Mouse (Mus musculus): ENCODE measurements around the gene Ndc1. TPM values are rescaled to one million over a fixed set of nuclear protein-coding genes. Genes with fewer than 3 reads are reported as not detected.

Gene Ndc1
- total RNA-seq (2023; ENCODE audit: inconsistent age), result 6.8 to 11.3 TPM (median 7.5 TPM) in 4 replicates

DNA sequence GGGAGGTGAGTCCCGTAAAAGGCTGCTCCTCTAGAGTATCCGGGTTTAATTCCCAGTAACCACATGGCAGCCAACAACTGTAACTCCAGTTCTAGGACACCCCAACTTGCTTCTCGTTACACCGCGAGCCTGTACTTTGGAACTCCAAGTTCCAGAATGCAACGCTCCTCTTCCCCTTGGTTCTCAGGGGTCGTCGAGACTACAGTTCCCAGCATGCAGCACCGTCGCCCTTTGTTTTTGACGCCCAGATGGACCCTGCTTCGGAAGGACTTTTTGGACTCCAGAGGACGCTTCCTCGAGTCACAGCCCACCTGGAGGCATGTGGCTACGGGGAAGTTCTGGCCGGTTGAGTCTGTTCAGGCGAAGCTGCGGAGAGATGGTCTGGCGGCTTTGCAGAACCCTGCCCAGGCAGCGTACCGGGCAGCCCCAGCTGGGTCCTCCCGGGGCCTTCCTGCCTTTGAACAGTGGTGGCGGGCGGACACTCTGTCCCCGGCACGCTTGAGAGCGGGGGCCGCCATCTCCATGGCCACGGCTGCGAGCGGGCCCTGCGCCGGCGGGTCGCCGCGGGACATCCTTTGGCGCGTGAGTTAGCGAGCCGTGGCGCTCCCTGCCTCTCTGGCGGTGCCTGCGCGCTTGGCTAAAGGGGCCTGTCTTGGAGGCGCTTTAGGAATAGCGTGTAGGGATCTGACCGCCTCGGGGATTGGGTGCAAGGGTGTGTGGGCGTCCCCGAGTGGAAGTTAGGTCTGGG is at the start of gene Ndc1:
TSS of gene Ndc1 (plus strand) at position 218 of the 748 bp plus-strand sequence.

DNA sequence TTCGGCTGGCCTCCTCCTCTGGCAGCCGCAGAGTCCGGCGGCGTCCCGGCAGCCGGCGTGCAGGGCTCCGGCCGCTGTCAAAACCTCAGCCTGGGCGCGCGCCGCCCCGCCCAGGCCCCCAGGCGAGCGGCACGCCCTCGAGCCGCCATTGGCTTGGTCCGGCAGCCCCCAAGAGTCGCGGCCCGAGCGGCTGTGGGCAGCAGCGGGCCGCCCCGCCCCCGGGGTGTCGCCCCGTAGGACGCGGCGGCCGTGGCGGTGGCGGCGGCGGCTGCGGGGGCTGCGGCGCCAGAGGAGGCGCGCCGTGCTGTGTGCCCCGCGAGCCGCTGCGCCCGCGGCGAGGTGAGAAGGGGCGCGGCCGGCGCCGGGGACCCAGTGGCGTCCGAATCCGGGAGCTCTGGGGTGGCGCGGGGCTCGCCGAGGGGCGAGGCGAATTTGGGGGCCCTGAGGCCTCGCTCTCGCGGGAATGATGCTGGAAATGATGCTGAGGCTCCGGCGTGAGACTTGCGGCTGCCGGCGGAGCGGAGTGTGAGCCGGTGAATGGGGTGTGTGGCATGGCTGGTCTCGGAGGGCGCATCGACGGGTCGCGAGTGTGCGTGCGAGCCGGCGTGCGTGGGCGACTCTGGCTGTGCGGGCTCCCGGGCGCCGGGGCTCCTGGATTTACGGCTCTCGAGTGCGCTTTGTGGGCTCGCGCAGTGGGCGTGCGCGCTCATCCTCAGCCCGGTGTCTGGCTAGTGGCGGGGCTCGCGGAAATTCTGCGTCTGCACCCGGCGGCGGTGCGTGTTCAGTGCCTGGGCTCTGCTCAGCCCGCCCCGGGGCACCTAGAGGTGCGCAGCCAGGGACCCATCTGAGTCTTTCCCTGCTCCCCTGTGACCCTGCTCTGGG is 67.0 kb downstream of the Ndc1 start, which contains the start of gene Glis1:
TSS of gene Glis1 (plus strand) at position 236 of the 882 bp plus-strand sequence.

Other genes with a start within 250 kb of the Ndc1 start
- 93.1 to 107 TPM (median 100 TPM) in 4 replicates for gene Tmem59, start 189.4 kb upstream of the Ndc1 start, total RNA-seq (2023; ENCODE audit: inconsistent age)
- 30.7 to 43.5 TPM (median 36.1 TPM) in 4 replicates for gene Tceanc2, start 188.7 kb upstream of the Ndc1 start, total RNA-seq (2023; ENCODE audit: inconsistent age)
- not detected in 4 replicates for gene Ldlrad1, start 158.6 kb upstream of the Ndc1 start, total RNA-seq (2023; ENCODE audit: inconsistent age)
- gene Lrrc42, start 114.3 kb upstream of the Ndc1 start, total RNA-seq (2023; ENCODE audit: inconsistent age), result 17.3 to 31.8 TPM (median 24.8 TPM) in 4 replicates
- 11.3 to 13.8 TPM (median 12.7 TPM) in 4 replicates for gene Hspb11, start 114.2 kb upstream of the Ndc1 start, total RNA-seq (2023; ENCODE audit: inconsistent age)
- gene Dio1, start 60.6 kb upstream of the Ndc1 start, total RNA-seq (2023; ENCODE audit: inconsistent age), result not detected in 4 replicates
- gene Yipf1, start 53.4 kb upstream of the Ndc1 start, total RNA-seq (2023; ENCODE audit: inconsistent age), result 42.1 to 48.6 TPM (median 47.3 TPM) in 4 replicates
- gene Glis1, start 66.8 kb downstream of the Ndc1 start, total RNA-seq (2023; ENCODE audit: inconsistent age), result 1.0 TPM in 1 of 4 replicates, not detected in the others